Mouse (Mus musculus) T-helper 17 cell (primary cell): Measurements from ENCODE around the gene Ttc9b.
"Not testable (repeated sequence)": the region's sequence is repeated elsewhere in the genome, so short reads cannot be mapped to it uniquely, and the experiment has no call there.

Experiments
- in situ Hi-C, 2 experiments: fragments of 300-600 bp; cut with MboI, MseI; formaldehyde crosslinking; loops; 1 replicate in 1 of 2; 2 replicates in 1 of 2; pipeline ENCODE4 v1.15.1; 2025; ENCODE audit warnings: high pct_unique_total_duplicates in 2 of 2

The Ttc9b gene

GRCm38 (mm10) chr7:27653681-27654437, at the start of gene Ttc9b:
Ttc9b (plus strand) TSS chr7:27653915.
- in situ Hi-C loops = loop anchor here in 1 of 2 experiments (5.0 kb wide), 1 partner anchor 73 kb away; no protein-coding TSS in a partner anchor

GRCm38 (mm10) chr7:27604661-27605348, 48.9 kb upstream of the Ttc9b start:
- in situ Hi-C loops = no loop called here

DNA sequence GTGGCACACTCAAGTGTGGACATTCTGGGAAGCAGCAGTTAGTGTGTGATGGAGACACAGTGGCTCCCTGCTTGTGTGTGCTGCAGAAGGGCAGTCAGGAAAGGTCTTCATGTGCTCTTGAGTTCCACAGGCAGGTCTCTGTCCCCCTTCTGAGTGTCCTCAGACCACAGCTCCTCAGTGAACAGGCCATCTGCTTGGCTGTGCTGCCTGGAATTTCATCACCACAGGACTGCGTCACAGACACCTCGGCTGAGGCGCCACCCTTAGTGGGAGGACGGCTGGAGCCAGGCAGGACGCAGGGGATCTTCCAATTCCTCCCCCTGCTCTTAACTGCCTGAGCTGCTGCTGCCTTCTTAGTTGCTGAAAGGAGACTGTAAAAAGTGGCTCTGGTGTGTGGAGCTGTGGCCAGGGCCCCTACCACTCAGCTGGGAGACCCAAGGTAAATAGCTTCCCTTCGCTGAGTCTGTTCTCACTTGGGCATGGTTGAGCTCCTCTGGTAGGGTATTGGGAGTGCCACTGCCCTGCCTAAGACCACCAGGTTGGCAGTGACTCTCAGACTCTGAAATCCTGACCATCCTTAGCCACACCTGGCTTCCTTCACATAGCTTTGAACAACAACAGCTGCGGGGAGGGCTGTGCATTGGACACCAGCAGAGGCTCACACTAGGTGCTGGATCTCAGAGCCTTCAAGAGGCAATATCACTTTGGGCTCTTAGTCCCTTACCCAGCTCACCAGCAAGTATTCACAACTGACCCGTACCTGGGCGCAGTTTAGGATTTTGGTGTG, 48.0 kb upstream of the Ttc9b start:
- in situ Hi-C loops = no loop called here

GRCm38 (mm10) chr7:27606481-27607254, 47.0 kb upstream of the Ttc9b start:
- in situ Hi-C loops = no loop called here

DNA sequence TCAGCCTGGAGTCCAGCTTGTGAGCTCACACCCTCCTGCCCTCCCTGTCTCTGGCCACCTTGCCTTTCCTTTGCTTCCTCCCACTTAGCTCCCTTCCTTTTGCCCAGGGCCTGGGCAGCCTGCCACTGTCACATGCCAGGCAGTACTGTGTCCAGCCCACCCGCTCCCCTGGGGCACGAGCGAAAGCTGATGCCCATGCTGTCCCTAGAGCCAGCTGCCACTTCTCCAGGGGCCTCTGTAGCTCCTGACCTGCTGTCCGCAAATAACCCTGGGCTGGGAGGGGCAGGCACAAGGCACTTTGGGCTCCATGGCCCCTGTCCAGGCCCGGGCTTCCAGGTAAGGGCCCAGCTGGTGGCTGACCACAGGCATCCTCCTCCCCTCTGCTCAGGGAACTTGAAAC, 46.1 kb upstream of the Ttc9b start:
- in situ Hi-C loops = no loop called here

GRCm38 (mm10) chr7:27608130-27608529, 45.6 kb upstream of the Ttc9b start:
- in situ Hi-C loops = no loop called here

- in situ Hi-C loops = no loop called here
Observed at GRCm38 (mm10) chr7:27609285-27609684, 44.4 kb upstream of the Ttc9b start.

- in situ Hi-C loops = no loop called here
Observed at GRCm38 (mm10) chr7:27609688-27610087, 44.0 kb upstream of the Ttc9b start.

DNA sequence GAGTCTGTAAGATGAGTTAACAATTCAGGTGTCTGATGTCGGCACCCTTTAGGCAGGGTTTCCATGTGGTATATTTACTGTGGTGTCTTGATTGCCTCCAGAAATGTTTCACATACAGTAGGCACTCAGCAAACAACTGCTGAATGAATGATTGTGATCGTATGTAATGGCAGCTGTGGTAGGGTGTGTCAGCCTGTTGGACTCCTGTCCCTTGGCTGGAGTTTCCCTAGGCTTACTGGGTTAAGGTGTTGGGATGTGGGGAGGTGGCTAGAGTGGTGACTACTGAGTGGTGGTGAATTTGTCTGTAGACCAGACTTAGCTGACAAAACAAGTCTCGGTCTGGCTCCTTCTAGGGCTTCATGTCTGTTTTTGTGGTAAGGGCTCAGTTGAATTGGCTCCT, 43.3 kb upstream of the Ttc9b start:
- in situ Hi-C loops = no loop called here

- in situ Hi-C loops = no loop called here
Observed at GRCm38 (mm10) chr7:27610871-27611270, 42.8 kb upstream of the Ttc9b start.

- in situ Hi-C loops = no loop called here
Observed at GRCm38 (mm10) chr7:27612940-27613339, 40.8 kb upstream of the Ttc9b start.

GRCm38 (mm10) chr7:27613751-27614499, 39.8 kb upstream of the Ttc9b start:
- in situ Hi-C loops = no loop called here

GRCm38 (mm10) chr7:27621028-27621427, 32.7 kb upstream of the Ttc9b start:
- in situ Hi-C loops = no loop called here

- in situ Hi-C loops = no loop called here
Observed at GRCm38 (mm10) chr7:27622234-27622633, 31.5 kb upstream of the Ttc9b start.

DNA sequence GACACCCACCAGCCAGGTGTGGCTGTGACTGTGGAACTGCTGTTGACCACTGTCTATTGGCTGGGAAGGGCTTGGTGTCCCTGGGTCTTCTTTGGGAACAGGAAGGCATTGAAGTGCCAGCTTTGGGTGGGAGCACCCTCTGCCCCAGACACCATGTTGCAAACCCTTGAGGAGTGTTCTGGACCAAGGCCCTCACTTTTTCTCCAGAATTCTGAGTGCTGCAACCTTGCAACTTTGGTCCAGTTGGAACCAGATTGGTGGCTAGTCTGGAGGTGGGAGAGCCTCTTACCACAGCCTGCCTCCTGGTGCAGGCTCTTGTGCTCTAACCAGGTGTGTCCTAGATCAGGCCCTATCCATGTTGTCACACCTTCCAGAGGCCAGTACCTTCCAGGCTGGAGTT, 28.7 kb upstream of the Ttc9b start:
- in situ Hi-C loops = no loop called here

- in situ Hi-C loops = no loop called here
Observed at GRCm38 (mm10) chr7:27627707-27628106, 26.0 kb upstream of the Ttc9b start.

GRCm38 (mm10) chr7:27628190-27628589, 25.5 kb upstream of the Ttc9b start:
- in situ Hi-C loops = no loop called here

DNA sequence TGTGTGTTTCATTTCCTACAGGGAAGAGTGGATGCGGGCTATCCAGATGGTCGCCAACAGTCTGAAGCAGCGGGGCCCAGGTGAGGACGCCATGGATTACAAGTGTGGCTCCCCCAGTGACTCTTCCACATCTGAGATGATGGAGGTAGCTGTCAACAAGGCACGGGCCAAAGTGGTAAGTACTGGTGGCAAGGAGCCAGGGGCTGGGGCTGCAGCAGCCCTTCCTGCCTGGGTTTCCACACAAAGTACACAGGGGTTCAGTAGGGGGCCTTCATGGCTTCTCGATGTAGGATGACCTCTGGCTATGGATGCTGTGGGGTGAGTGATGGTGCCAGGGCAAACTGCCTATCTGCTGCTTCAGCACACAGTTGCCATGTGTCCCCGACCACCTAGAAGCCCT, 24.9 kb upstream of the Ttc9b start:
- in situ Hi-C loops = not testable (repeated sequence)

GRCm38 (mm10) chr7:27631439-27631838, 22.3 kb upstream of the Ttc9b start:
- in situ Hi-C loops = no loop called here

- in situ Hi-C loops = no loop called here
Observed at GRCm38 (mm10) chr7:27633166-27633565, 20.5 kb upstream of the Ttc9b start.

GRCm38 (mm10) chr7:27634691-27635090, 19.0 kb upstream of the Ttc9b start:
- in situ Hi-C loops = loop anchor here in 1 of 2 experiments (5.0 kb wide), 1 partner anchor 37 kb away; no protein-coding TSS in a partner anchor
